Mouse (Mus musculus) testis, adult 2 months (tissue): ENCODE measurements around the gene Hs3st2. TPM values are rescaled to one million over a fixed set of nuclear protein-coding genes. Genes with fewer than 3 reads are reported as not detected.

ENCODE experiments used
- H3K27ac ChIP-seq: fragments of 200-500 bp; 2 replicates; pipeline ENCODE4 v1.5.1; 2012; ENCODE audit warnings: low read depth, low read length; ENCODE audit not compliant: control insufficient read depth, insufficient read depth
- H3K27me3 ChIP-seq: fragments of 200-500 bp; 2 replicates; pipeline ENCODE4 v1.6.1; 2012; ENCODE audit warnings: mild to moderate bottlenecking, low read length, moderate library complexity; ENCODE audit not compliant: control insufficient read depth, insufficient read depth
- H3K36me3 ChIP-seq: fragments of 200-500 bp; 2 replicates; pipeline ENCODE4 v1.6.1; 2012; ENCODE audit warnings: mild to moderate bottlenecking, low read length; ENCODE audit not compliant: control insufficient read depth, insufficient read depth
- H3K4me1 ChIP-seq: fragments of 200-500 bp; 2 replicates; pipeline ENCODE4 v1.6.1; 2012; ENCODE audit warnings: low read length; ENCODE audit not compliant: control insufficient read depth, insufficient read depth
- H3K4me3 ChIP-seq: fragments of 200-500 bp; 2 replicates; pipeline ENCODE4 v1.5.1; 2012; ENCODE audit warnings: low read depth, mild to moderate bottlenecking, low read length, moderate library complexity, mixed read lengths; ENCODE audit not compliant: control insufficient read depth
- CTCF ChIP-seq: fragments of 200-500 bp; IDR thresholded peaks from 2 replicates; pipeline ENCODE4 v1.5.1; 2012; ENCODE audit warnings: low read depth, mild to moderate bottlenecking, inconsistent platforms, low read length, moderate library complexity; ENCODE audit not compliant: control insufficient read depth, insufficient read depth, insufficient replicate concordance
- POLR2A ChIP-seq: fragments of 200-500 bp; IDR thresholded peaks from 2 replicates; pipeline ENCODE4 v1.6.1; 2012; ENCODE audit warnings: low read depth, mild to moderate bottlenecking, inconsistent platforms, low read length, moderate library complexity; ENCODE audit not compliant: control insufficient read depth
- polyA plus RNA-seq: library from polyadenylated mRNA; depleted of rRNA; stranded (reverse); fragments of >200 nt; gene quantifications from 2 replicates; pipeline ENCODE4 v1.2.3, GENCODE M21; 2012

Hs3st2 gene
- polyA plus RNA-seq, 1 experiment, result 0.04 TPM

- Histone ChIP-seq H3K36me3 (no peaks in the 10 kb centered on the region), H3K4me3 (no peak overlapping the region), H3K27ac (no peak overlapping the region), H3K4me1 (no peaks in the 10 kb centered on the region), H3K27me3 (no peaks in the 10 kb centered on the region)
- no peak for TF ChIP-seq CTCF
These were observed 125.5 kb downstream of the Hs3st2 start for GRCm38 (mm10) chr7:121517165-121517591.

GRCm38 (mm10) chr7:121522125-121522524 is 130.5 kb downstream of the Hs3st2 start:
- Histone ChIP-seq H3K27ac (no peak overlapping the region), H3K4me3 (no peak overlapping the region), H3K36me3 (no peaks in the 10 kb centered on the region), H3K27me3 (no peaks in the 10 kb centered on the region), H3K4me1 (no peaks in the 10 kb centered on the region)
- TF ChIP-seq POLR2A (no peak), CTCF (no peak)

- Histone ChIP-seq H3K27me3 (no peaks in the 10 kb centered on the region), H3K4me3 (no peak overlapping the region), H3K4me1 (no peaks in the 10 kb centered on the region), H3K27ac (no peak overlapping the region), H3K36me3 (no peaks in the 10 kb centered on the region)
- TF ChIP-seq POLR2A, result no peak
- TF ChIP-seq CTCF, result no peak
These were observed 137.4 kb downstream of the Hs3st2 start for GRCm38 (mm10) chr7:121529023-121529422.

GRCm38 (mm10) chr7:121533639-121534038 is 142.0 kb downstream of the Hs3st2 start:
- Histone ChIP-seq H3K36me3 (no peaks in the 10 kb centered on the region), H3K27ac (no peak overlapping the region), H3K27me3 (no peaks in the 10 kb centered on the region), H3K4me3 (no peak overlapping the region), H3K4me1 (no peaks in the 10 kb centered on the region)
- TF ChIP-seq CTCF (no peak), POLR2A (no peak)

- peaks cover under 1% of the 10 kb centered on the region; the same call in 1 of the 2 replicates for H3K4me1 ChIP-seq
- H3K4me3 ChIP-seq, result no peak overlapping the region
- no peaks in the 10 kb centered on the region for H3K27me3 ChIP-seq
- no peak overlapping the region for H3K27ac ChIP-seq
- no peaks in the 10 kb centered on the region for H3K36me3 ChIP-seq
- TF ChIP-seq CTCF (no peak), POLR2A (no peak)
These were observed 142.7 kb downstream of the Hs3st2 start for GRCm38 (mm10) chr7:121534386-121534785.

- H3K27ac ChIP-seq, result no peak overlapping the region
- H3K4me1 ChIP-seq, result peaks cover 4% of the 10 kb centered on the region
- H3K4me3 ChIP-seq, result no peak overlapping the region
- TF ChIP-seq CTCF (no peak), POLR2A (no peak)
- H3K27me3 ChIP-seq, result no peaks in the 10 kb centered on the region
- H3K36me3 ChIP-seq, result no peaks in the 10 kb centered on the region
These were observed 144.3 kb downstream of the Hs3st2 start for GRCm38 (mm10) chr7:121535987-121536386.

GRCm38 (mm10) chr7:121539405-121540275 is 148.0 kb downstream of the Hs3st2 start:
- no peak overlapping the region for H3K4me3 ChIP-seq
- no peaks in the 10 kb centered on the region for H3K36me3 ChIP-seq
- no peak overlapping the region for H3K27ac ChIP-seq
- H3K27me3 ChIP-seq, result no peaks in the 10 kb centered on the region
- peaks cover 4% of the 10 kb centered on the region for H3K4me1 ChIP-seq
- TF ChIP-seq POLR2A (no peak), CTCF (peak; percentile 75; the same call in 1 of the 2 replicates)

GRCm38 (mm10) chr7:121542458-121542857 is 150.8 kb downstream of the Hs3st2 start:
- H3K4me3 ChIP-seq, result no peak overlapping the region
- no peak for TF ChIP-seq CTCF
- TF ChIP-seq POLR2A, result no peak

More at GRCm38 (mm10) chr7:121542458-121542857, 150.8 kb downstream of the Hs3st2 start:
- H3K36me3 ChIP-seq, result no peaks in the 10 kb centered on the region
- H3K27ac ChIP-seq, result no peak overlapping the region
- peaks cover 4% of the 10 kb centered on the region for H3K4me1 ChIP-seq
- H3K27me3 ChIP-seq, result no peaks in the 10 kb centered on the region
